Mouse (Mus musculus): ENCODE measurements at regions not wholly inside any gene's neighbourhood (a gene's known extent, or its start where the extent isn't known, plus 50 kb on each side); places are given as distances from the start of the nearest gene placed in this dataset.

- 70% methylated on average over 14 of the region's 14 CpGs for WGBS
- no peak for ATAC-seq (ENCODE audit: insufficient read depth)
- TF ChIP-seq CTCF (IDR thresholded peaks at IDR 0.05; ENCODE audit: low read depth), result no peak
Measured at GRCm38 (mm10) chr4:153118824-153119646, 363.6 kb downstream of the Ajap1 start.

GRCm38 (mm10) chr4:153114998-153115397 lies 367.6 kb downstream of the Ajap1 start:
- H3K4me2 ChIP-seq, result no peak overlapping the region
- ATAC-seq (ENCODE audit: insufficient read depth), result no peak
- H3K36me3 ChIP-seq (ENCODE audit: insufficient read depth), result no peaks in the 10 kb centered on the region
- H3K9ac ChIP-seq, result no peak overlapping the region
- DNase-seq, result no peak
- peaks cover 3% of the 10 kb centered on the region; the same call in 1 of the 2 replicates for H3K9me3 ChIP-seq (ENCODE audit: low read depth, low read length)
- H3K27me3 ChIP-seq (ENCODE audit: insufficient read depth, low read length), result no peaks in the 10 kb centered on the region
- 51% methylated on average over 7 of the region's 7 CpGs for WGBS
- no peak overlapping the region for H3K4me3 ChIP-seq (ENCODE audit: low read depth, low read length)
- H3K4me1 ChIP-seq (ENCODE audit: insufficient read depth), result no peaks in the 10 kb centered on the region
- TF ChIP-seq CTCF (IDR thresholded peaks at IDR 0.05; ENCODE audit: low read depth), result no peak
- no peak overlapping the region for H3K27ac ChIP-seq (ENCODE audit: low read depth)

More at GRCm38 (mm10) chr4:153118824-153119646, 363.6 kb downstream of the Ajap1 start:
- H3K27ac ChIP-seq (ENCODE audit: low read depth), result no peak overlapping the region
- H3K4me2 ChIP-seq, result no peak overlapping the region
- DNase-seq, result no peak
- no peaks in the 10 kb centered on the region for H3K4me1 ChIP-seq (ENCODE audit: insufficient read depth)
- H3K9me3 ChIP-seq (ENCODE audit: low read depth, low read length), result no peaks in the 10 kb centered on the region
- H3K4me3 ChIP-seq (ENCODE audit: low read depth, low read length), result no peak overlapping the region
- no peaks in the 10 kb centered on the region for H3K36me3 ChIP-seq (ENCODE audit: insufficient read depth)
- H3K27me3 ChIP-seq (ENCODE audit: insufficient read depth, low read length), result no peaks in the 10 kb centered on the region
- H3K9ac ChIP-seq, result no peak overlapping the region

- Histone ChIP-seq H3K4me3 (ENCODE audit: low read depth, low read length) (no peak overlapping the region), H3K27me3 (ENCODE audit: insufficient read depth, low read length) (no peaks in the 10 kb centered on the region), H3K9me3 (ENCODE audit: low read depth, low read length) (peaks cover 3% of the 10 kb centered on the region; the same call in 1 of the 2 replicates), H3K27ac (ENCODE audit: low read depth) (no peak overlapping the region), H3K4me1 (ENCODE audit: insufficient read depth) (no peaks in the 10 kb centered on the region), H3K36me3 (ENCODE audit: insufficient read depth) (no peaks in the 10 kb centered on the region), H3K4me2 (no peak overlapping the region), H3K9ac (no peak overlapping the region)
- no peak for TF ChIP-seq CTCF (IDR thresholded peaks at IDR 0.05; ENCODE audit: low read depth)
- 68% methylated on average over 2 of the region's 2 CpGs for WGBS
- no peak for ATAC-seq (ENCODE audit: insufficient read depth)
- no peak for DNase-seq
Measured at GRCm38 (mm10) chr4:153113577-153113976, 369.0 kb downstream of the Ajap1 start.

GRCm38 (mm10) chr4:153110291-153110746 lies 372.3 kb downstream of the Ajap1 start:
- WGBS, result 27% methylated on average over 16 of the region's 16 CpGs
- Histone ChIP-seq H3K9ac (no peak overlapping the region), H3K27me3 (ENCODE audit: insufficient read depth, low read length) (no peaks in the 10 kb centered on the region), H3K4me2 (no peak overlapping the region), H3K4me3 (ENCODE audit: low read depth, low read length) (no peak overlapping the region), H3K9me3 (ENCODE audit: low read depth, low read length) (peaks cover 3% of the 10 kb centered on the region; the same call in 1 of the 2 replicates), H3K4me1 (ENCODE audit: insufficient read depth) (no peaks in the 10 kb centered on the region), H3K27ac (ENCODE audit: low read depth) (no peak overlapping the region), H3K36me3 (ENCODE audit: insufficient read depth) (no peaks in the 10 kb centered on the region)
- DNase-seq (peak; percentile 54), ATAC-seq (ENCODE audit: insufficient read depth) (no peak)
- TF ChIP-seq CTCF (IDR thresholded peaks at IDR 0.05; ENCODE audit: low read depth), result no peak

GRCm38 (mm10) chr4:153098591-153098990 lies 384.0 kb downstream of the Ajap1 start:
- H3K9me3 ChIP-seq (ENCODE audit: low read depth, low read length), result no peaks in the 10 kb centered on the region
- no peaks in the 10 kb centered on the region for H3K4me1 ChIP-seq (ENCODE audit: insufficient read depth)
- H3K9ac ChIP-seq, result no peak overlapping the region
- H3K27ac ChIP-seq (ENCODE audit: low read depth), result no peak overlapping the region
- H3K27me3 ChIP-seq (ENCODE audit: insufficient read depth, low read length), result no peaks in the 10 kb centered on the region
- H3K36me3 ChIP-seq (ENCODE audit: insufficient read depth), result no peaks in the 10 kb centered on the region
- TF ChIP-seq CTCF (IDR thresholded peaks at IDR 0.05; ENCODE audit: low read depth), result no peak
- WGBS, result 80% methylated on average over 12 of the region's 12 CpGs
- no peak overlapping the region for H3K4me2 ChIP-seq
- ATAC-seq (ENCODE audit: insufficient read depth) (no peak), DNase-seq (no peak)
- H3K4me3 ChIP-seq (ENCODE audit: low read depth, low read length), result no peak overlapping the region

- Histone ChIP-seq H3K27me3 (ENCODE audit: insufficient read depth, low read length) (no peaks in the 10 kb centered on the region), H3K4me3 (ENCODE audit: low read depth, low read length) (no peak overlapping the region), H3K36me3 (ENCODE audit: insufficient read depth) (no peaks in the 10 kb centered on the region), H3K27ac (ENCODE audit: low read depth) (no peak overlapping the region), H3K4me2 (no peak overlapping the region), H3K9me3 (ENCODE audit: low read depth, low read length) (no peaks in the 10 kb centered on the region), H3K9ac (no peak overlapping the region), H3K4me1 (ENCODE audit: insufficient read depth) (no peaks in the 10 kb centered on the region)
- DNase-seq (no peak), ATAC-seq (ENCODE audit: insufficient read depth) (no peak)
- 76% methylated on average over 1 of the region's 1 CpGs for WGBS
- no peak for TF ChIP-seq CTCF (IDR thresholded peaks at IDR 0.05; ENCODE audit: low read depth)
Measured at GRCm38 (mm10) chr4:153097601-153098000, 385.0 kb downstream of the Ajap1 start.

GRCm38 (mm10) chr4:153093129-153093528 lies 389.5 kb downstream of the Ajap1 start:
- Histone ChIP-seq H3K9ac (no peak overlapping the region), H3K36me3 (ENCODE audit: insufficient read depth) (no peaks in the 10 kb centered on the region), H3K4me1 (ENCODE audit: insufficient read depth) (no peaks in the 10 kb centered on the region), H3K27ac (ENCODE audit: low read depth) (no peak overlapping the region), H3K4me3 (ENCODE audit: low read depth, low read length) (no peak overlapping the region), H3K9me3 (ENCODE audit: low read depth, low read length) (no peaks in the 10 kb centered on the region), H3K27me3 (ENCODE audit: insufficient read depth, low read length) (no peaks in the 10 kb centered on the region), H3K4me2 (no peak overlapping the region)
- ATAC-seq (ENCODE audit: insufficient read depth), result no peak
- no peak for DNase-seq
- TF ChIP-seq CTCF (IDR thresholded peaks at IDR 0.05; ENCODE audit: low read depth), result no peak
- WGBS, result 45% methylated on average over 3 of the region's 3 CpGs
